Mouse (Mus musculus) liver, adult 2 months (tissue): Measurements from ENCODE around the gene I0C0044D17Rik. TPM values are rescaled to one million over a fixed set of nuclear protein-coding genes. Genes with fewer than 3 reads are reported as not detected.

Source experiments
- DNase-seq: peaks from one replicate; pipeline ENCODE4 v3.0.0-alpha.2; 2011; ENCODE audit warnings: low read depth, low spot score; ENCODE audit errors: extremely low read depth
- H3K27ac ChIP-seq: fragments of 200-500 bp; replicated peaks from 2 replicates; pipeline ENCODE4 v1.5.1; 2012; ENCODE audit warnings: low read depth, mild to moderate bottlenecking, control low read depth, inconsistent platforms, low read length; ENCODE audit not compliant: insufficient read depth
- H3K27me3 ChIP-seq: fragments of 200-500 bp; 2 replicates; pipeline ENCODE4 v1.6.1; 2012; ENCODE audit warnings: mild to moderate bottlenecking, moderate library complexity, low read length, inconsistent platforms; ENCODE audit not compliant: control insufficient read depth, insufficient read depth
- H3K36me3 ChIP-seq: fragments of 200-500 bp; 2 replicates; pipeline ENCODE4 v1.6.1; 2012; ENCODE audit warnings: low read length, inconsistent platforms; ENCODE audit not compliant: control insufficient read depth, insufficient read depth
- H3K4me1 ChIP-seq: fragments of 200-500 bp; 2 replicates; pipeline ENCODE4 v1.6.1; 2011; ENCODE audit warnings: low read length; ENCODE audit not compliant: control insufficient read depth, insufficient read depth
- H3K4me3 ChIP-seq: fragments of 200-500 bp; 2 replicates; pipeline ENCODE4 v1.5.1; 2011; ENCODE audit warnings: low read depth, mild to moderate bottlenecking, control low read depth, low read length, moderate library complexity; ENCODE audit not compliant: insufficient read depth
- H3K79me2 ChIP-seq: fragments of 200-500 bp; 2 replicates; pipeline ENCODE4 v1.6.1; 2012; ENCODE audit warnings: inconsistent platforms, mild to moderate bottlenecking, low read length, moderate library complexity; ENCODE audit not compliant: control insufficient read depth, insufficient read depth
- H3K9ac ChIP-seq: fragments of 200-500 bp; 2 replicates; pipeline ENCODE4 v1.6.1; 2012; ENCODE audit warnings: low read depth, mild to moderate bottlenecking, control low read depth, inconsistent platforms, low read length
- CTCF ChIP-seq: fragments of 200-500 bp; IDR thresholded peaks from 2 replicates; pipeline ENCODE4 v1.5.1; 2011; ENCODE audit warnings: low read depth, low read length, control low read depth
- POLR2A ChIP-seq: fragments of 200-500 bp; IDR thresholded peaks from 2 replicates; pipeline ENCODE4 v1.6.1; 2011; ENCODE audit warnings: low read length, control low read depth; ENCODE audit not compliant: insufficient read depth; ENCODE audit errors: extremely low read depth
- WGBS: fragments of 180-500 bp; shearing (Covaris S2); methylation state at CpG from one replicate; pipeline ENCODE4 v1.1.7; 2018; 5-methylcytosine and 5-hydroxymethylcytosine counted together
- polyA plus RNA-seq: library from polyadenylated mRNA; depleted of rRNA; stranded (reverse); fragments of >200 nt; gene quantifications from 2 replicates; pipeline ENCODE4 v1.2.3, GENCODE M21; 2012; rRNA removed
- total RNA-seq: library from RNA; depleted of rRNA; stranded (reverse); fragments of >200 nt; gene quantifications from 2 replicates; pipeline ENCODE4 v1.2.3, GENCODE M21; 2014; rRNA removed

I0C0044D17Rik gene
- total and polyA plus RNA-seq, 2 experiments, result not detected

- no peak for DNase-seq
- H3K27ac ChIP-seq, result no peak overlapping the region
- no peaks in the 10 kb centered on the region for H3K79me2 ChIP-seq
- no peaks in the 10 kb centered on the region for H3K36me3 ChIP-seq
- H3K27me3 ChIP-seq, result 0 out of 2 replicates have a peak, but pooled peaks cover 3% of the 10 kb centered on the region
- no peak overlapping the region for H3K9ac ChIP-seq
- 89% methylated on average over 6 of the region's 6 CpGs for WGBS
- TF ChIP-seq POLR2A (no peak), CTCF (no peak)
- no peaks in the 10 kb centered on the region for H3K4me1 ChIP-seq
- H3K4me3 ChIP-seq, result no peak overlapping the region
Measured at GRCm38 (mm10) chr4:98777464-98777863, 46.2 kb downstream of the I0C0044D17Rik start.

DNA sequence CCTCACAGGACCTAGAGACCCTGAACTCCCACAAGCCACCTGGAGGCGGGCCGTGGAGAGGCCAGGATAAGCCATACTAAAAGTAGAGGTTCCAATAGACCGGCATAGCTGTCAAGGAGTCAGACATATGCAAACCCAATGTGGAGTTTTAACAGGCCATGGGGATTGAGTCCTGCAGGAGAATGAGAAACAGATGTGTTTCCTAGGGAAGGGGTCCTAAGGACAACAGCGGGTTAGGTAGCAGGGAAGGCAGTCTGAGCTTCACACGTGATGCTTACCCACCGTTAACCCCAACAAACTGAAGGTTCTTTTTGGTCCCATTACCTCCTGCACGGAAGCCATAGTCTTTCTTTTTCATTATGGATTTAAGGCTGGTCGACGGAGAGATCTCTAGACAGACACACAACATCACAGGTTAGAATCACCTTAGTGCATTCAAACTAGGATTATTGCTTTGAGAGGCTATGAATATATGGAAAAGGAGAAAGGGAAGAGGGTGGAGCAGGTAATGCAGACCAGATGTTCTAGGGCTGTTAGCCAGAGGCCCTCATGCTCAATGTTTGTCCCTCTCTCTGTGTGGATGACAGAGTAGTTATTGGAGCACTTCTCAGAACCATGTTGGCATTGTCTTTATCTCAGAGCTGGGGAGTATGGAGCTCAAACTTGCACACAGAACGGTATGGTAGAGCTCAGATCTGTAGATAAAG lies 46.8 kb downstream of the I0C0044D17Rik start:
- no peak overlapping the region for H3K9ac ChIP-seq
- TF ChIP-seq POLR2A (no peak), CTCF (no peak)
- no peaks in the 10 kb centered on the region for H3K4me1 ChIP-seq
- no peaks in the 10 kb centered on the region for H3K79me2 ChIP-seq
- H3K36me3 ChIP-seq, result no peaks in the 10 kb centered on the region
- WGBS, result 92% methylated on average over 10 of the region's 10 CpGs
- H3K27ac ChIP-seq, result no peak overlapping the region
- H3K27me3 ChIP-seq, result 0 out of 2 replicates have a peak, but pooled peaks cover 3% of the 10 kb centered on the region
- no peak overlapping the region for H3K4me3 ChIP-seq
- no peak for DNase-seq

DNA sequence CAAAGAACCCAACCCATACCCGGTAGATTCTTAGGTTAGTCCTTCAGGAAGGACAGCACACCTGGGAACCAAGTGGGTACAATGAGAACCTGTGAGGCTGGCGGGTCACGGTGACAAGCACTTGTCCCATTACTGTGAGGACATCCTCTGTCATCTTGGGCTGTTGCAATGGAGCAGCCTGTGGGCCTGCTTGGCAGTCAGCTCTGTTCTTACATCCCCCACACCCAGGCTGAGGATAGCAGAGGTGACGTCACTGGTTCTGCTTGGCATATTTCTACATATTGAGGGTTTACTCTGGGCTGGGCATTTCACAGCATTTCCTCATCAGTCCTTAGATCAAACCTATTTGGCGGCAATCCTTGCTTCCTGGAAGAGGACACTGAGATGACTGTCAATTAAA lies 49.9 kb downstream of the I0C0044D17Rik start:
- TF ChIP-seq POLR2A, result no peak
- no peak for TF ChIP-seq CTCF
- Histone ChIP-seq H3K36me3 (no peaks in the 10 kb centered on the region), H3K27ac (no peak overlapping the region), H3K4me1 (no peaks in the 10 kb centered on the region), H3K79me2 (no peaks in the 10 kb centered on the region), H3K4me3 (no peak overlapping the region), H3K27me3 (no peaks in the 10 kb centered on the region), H3K9ac (no peak overlapping the region)
- 92% methylated on average over 5 of the region's 5 CpGs for WGBS
- no peak for DNase-seq

Other genes with a start within 250 kb of the I0C0044D17Rik start
- not detected in 2 replicates for gene L1td1, start 97.1 kb downstream of the I0C0044D17Rik start, total RNA-seq
- not detected in 2 replicates for gene L1td1, start 97.1 kb downstream of the I0C0044D17Rik start, polyA plus RNA-seq
- gene Kank4, start 6.3 kb downstream of the I0C0044D17Rik start, total RNA-seq, result 0.07 TPM in 1 of 2 replicates, not detected in the other
- 0.01 and 0.16 TPM in 2 replicates for gene Kank4, start 6.3 kb downstream of the I0C0044D17Rik start, polyA plus RNA-seq
- gene Usp1, start 100.0 kb upstream of the I0C0044D17Rik start, total RNA-seq, result 13.4 and 13.9 TPM in 2 replicates
- gene Usp1, start 100.0 kb upstream of the I0C0044D17Rik start, polyA plus RNA-seq, result 24.9 and 27.2 TPM in 2 replicates
- gene Angptl3, start 207.1 kb upstream of the I0C0044D17Rik start, total RNA-seq, result 520 and 564 TPM in 2 replicates
- 164 and 201 TPM in 2 replicates for gene Angptl3, start 207.1 kb upstream of the I0C0044D17Rik start, polyA plus RNA-seq